Comparison of ENCODE assay signal across 8 mouse cellular contexts in genomic region chr13:49186798-49187287, GRCm38 (mm10). TPM values are rescaled to one million over a fixed set of nuclear protein-coding genes. Genes with fewer than 3 reads are reported as not detected.
DNase-seq lines count a peak whose midpoint lies in the region; ATAC-seq and TF ChIP-seq lines count a peak whose summit lies in the region.

No protein-coding gene starts in this region.

- H3K4me2 ChIP-seq in kidney, embryonic 14.5 days (replicated peaks; ENCODE audit: low read depth, low read length) = peak overlapping the region; percentile 100

- H3K36me3 ChIP-seq in kidney, embryonic 14.5 days (ENCODE audit: control insufficient read depth, insufficient read depth, low read length) = no peaks in the 10 kb centered on the region
- no peaks in the 10 kb centered on the region for H3K36me3 ChIP-seq in macrophage (ENCODE audit: inconsistent target)

- 0 out of 2 replicates have a peak overlapping the region, but pooled peaks have one; percentile 32 for H3K27ac ChIP-seq in kidney, embryonic 14.5 days (ENCODE audit: low read depth, low read length)
- peak overlapping the region; percentile 70 for H3K27ac ChIP-seq in bone marrow, adult 2 months (ENCODE audit: control insufficient read depth, insufficient read depth, low read depth, low read length, poor library complexity)
- H3K27ac ChIP-seq in macrophage = peak overlapping the region; percentile 67

- TF ChIP-seq CTCF in bone marrow, adult 2 months (IDR thresholded peaks at IDR 0.05; ENCODE audit: control insufficient read depth, insufficient read depth, low read length) = no peak

- H3K4me3 ChIP-seq in kidney, embryonic 14.5 days (ENCODE audit: low read length) = peak overlapping the region; percentile 71; the same call in 1 of the 2 replicates
- H3K4me3 ChIP-seq in bone marrow, adult 2 months (replicated peaks; ENCODE audit: control insufficient read depth, low read depth, low read length) = peak overlapping the region; percentile 10
- no peak overlapping the region for H3K4me3 ChIP-seq in macrophage (ENCODE audit: inconsistent target)

- WGBS in kidney, embryonic 14.5 days = 17% methylated on average over 11 of the region's 11 CpGs
- 22% methylated on average over 11 of the region's 11 CpGs for WGBS in bone marrow, adult 2 months
- 29% methylated on average over 11 of the region's 11 CpGs for WGBS in macrophage (ENCODE audit: missing documents)

- no peaks in the 10 kb centered on the region for H3K9me3 ChIP-seq in kidney, embryonic 14.5 days (ENCODE audit: control insufficient read depth, low read length)

- peaks cover 41% of the 10 kb centered on the region for H3K79me2 ChIP-seq in macrophage (ENCODE audit: inconsistent target)

- ATAC-seq in kidney, embryonic 14.5 days (ENCODE audit: low FRiP score, low TSS enrichment) = peak; percentile 17

- no peak for TF ChIP-seq POLR2A in bone marrow, adult 2 months (IDR thresholded peaks at IDR 0.05; ENCODE audit: borderline replicate concordance, control insufficient read depth, low read depth, low read length)

- peaks cover 35% of the 10 kb centered on the region for H3K4me1 ChIP-seq in kidney, embryonic 14.5 days (ENCODE audit: control insufficient read depth, insufficient read depth, low read length)
- H3K4me1 ChIP-seq in bone marrow, adult 2 months (ENCODE audit: control insufficient read depth, insufficient read depth, low read length) = peaks cover 13% of the 10 kb centered on the region

- no peaks in the 10 kb centered on the region for H3K27me3 ChIP-seq in kidney, embryonic 14.5 days (ENCODE audit: control insufficient read depth, insufficient read depth, low read length)

- H3K9ac ChIP-seq in kidney, embryonic 14.5 days (ENCODE audit: low read depth, low read length) = peak overlapping the region; percentile 66

- no peak for DNase-seq in kidney, adult 9 months
- peak; percentile 21 for DNase-seq in forelimb bud, embryonic 11.5 days (ENCODE audit: low read depth, low spot score)
- no peak for DNase-seq in urinary bladder, postnatal 25 days (ENCODE audit: low spot score)
- DNase-seq in frontal cortex, postnatal 14 days (ENCODE audit: low spot score in 2 of 2) = no peak
- no peak for DNase-seq in spleen, adult 12 weeks (ENCODE audit: low spot score)

RNA-seq across cellular contexts. Expression of gene Ninj1, which starts 0.4 kb away (rescaled TPM):
- polyA plus RNA-seq in kidney, embryonic 14.5 days (2014; fragmentation: Nextera tagmentation; extraction: Ambion mirVana) = 43.8 and 54.2 TPM in 2 replicates
- polyA plus RNA-seq in bone marrow, adult 2 months (2011; ENCODE audit: insufficient read depth, insufficient read length, low replicate concordance, missing spikeins) = 21.4 and 36.6 TPM in 2 replicates
- total RNA-seq in macrophage (2018; cell fraction: chromatin; rRNA removed) = 100 to 1,000 TPM in 15 of 26 experiments, 10 to 100 TPM in 11; 30.0 to 203 (median 120) TPM
- 100 to 1,000 TPM; 384 to 615 (median 485) TPM for total RNA-seq in macrophage (2018; cell fraction: cytosol; rRNA removed)
- total RNA-seq in macrophage (2018; cell fraction: nucleus; rRNA removed) = 100 to 1,000 TPM in 25 of 26 experiments, 10 to 100 TPM in 1; 70.1 to 330 (median 238) TPM
- 275 to 508 TPM (median 332 TPM) in 3 replicates for polyA plus RNA-seq in macrophage (2018)

RNA-seq across cellular contexts. Expression of gene Card19, which starts 29.0 kb away (rescaled TPM):
- polyA plus RNA-seq in kidney, embryonic 14.5 days (2014; fragmentation: Nextera tagmentation; extraction: Ambion mirVana) = 33.3 and 39.9 TPM in 2 replicates
- 27.5 and 41.1 TPM in 2 replicates for polyA plus RNA-seq in bone marrow, adult 2 months (2011; ENCODE audit: insufficient read depth, insufficient read length, low replicate concordance, missing spikeins)
- total RNA-seq in macrophage (2018; cell fraction: chromatin; rRNA removed) = 100 to 1,000 TPM in 16 of 26 experiments, 10 to 100 TPM in 10; 39.0 to 263 (median 106) TPM
- total RNA-seq in macrophage (2018; cell fraction: cytosol; rRNA removed) = 100 to 1,000 TPM in 24 of 26 experiments, 10 to 100 TPM in 2; 89.0 to 237 (median 139) TPM
- total RNA-seq in macrophage (2018; cell fraction: nucleus; rRNA removed) = 100 to 1,000 TPM in 13 of 26 experiments, 10 to 100 TPM in 13; 48.7 to 301 (median 97.5) TPM
- polyA plus RNA-seq in macrophage (2018) = 133 to 174 TPM (median 144 TPM) in 3 replicates

RNA-seq across cellular contexts. Expression of gene Wnk2, which starts 39.0 kb away (rescaled TPM):
- polyA plus RNA-seq in kidney, embryonic 14.5 days (2014; fragmentation: Nextera tagmentation; extraction: Ambion mirVana) = 1.7 and 2.1 TPM in 2 replicates
- not detected in 2 replicates for polyA plus RNA-seq in bone marrow, adult 2 months (2011; ENCODE audit: insufficient read depth, insufficient read length, low replicate concordance, missing spikeins)
- total RNA-seq in macrophage (2018; cell fraction: chromatin; rRNA removed) = 1 to 10 TPM in 14 of 26 experiments, under 1 TPM in 5, not detected in 7; 0.12 to 6.5 (median 3.8) TPM
- total RNA-seq in macrophage (2018; cell fraction: cytosol; rRNA removed) = under 1 TPM in 16 of 26 experiments, not detected in 10; under 0.01 to 0.81 (median 0.47) TPM
- total RNA-seq in macrophage (2018; cell fraction: nucleus; rRNA removed) = 1 to 10 TPM in 11 of 26 experiments, under 1 TPM in 4, not detected in 11; 0.08 to 5.1 (median 1.9) TPM
- not detected in 3 replicates for polyA plus RNA-seq in macrophage (2018)
